Comparison of ENCODE assay signal across 24 mouse cellular contexts in the genomic region with DNA sequence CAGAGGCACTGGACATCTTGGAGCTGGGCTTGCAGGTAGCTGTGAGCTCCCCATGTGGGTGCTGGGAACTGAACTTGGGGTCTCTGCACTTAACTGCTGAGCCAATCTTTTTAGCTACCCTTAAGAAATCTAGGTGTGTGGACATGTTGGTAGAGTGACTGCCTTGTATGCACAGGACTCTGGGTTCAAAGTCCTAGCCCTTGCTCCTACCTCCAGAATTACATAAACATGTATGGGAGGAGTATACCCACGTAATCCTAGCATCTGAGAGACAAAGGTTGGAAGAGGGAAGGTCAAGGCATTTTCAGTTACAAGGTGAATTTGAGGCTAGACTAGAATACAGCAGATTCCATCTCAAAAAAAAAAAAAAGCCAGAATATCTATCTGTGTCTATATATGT.
"Had no signal": no experiment of that assay in that cellular context is flagged by ENCODE, and none has a peak within 500 bp of the region (broad histone marks: within the 10 kb centered on the region; RNA-seq: fewer than 3 reads in every experiment).

No protein-coding gene starts in this region.

- H3K27ac ChIP-seq: gastrocnemius, adult 2 months; heart, embryonic 13.5 days; heart, embryonic 15.5 days; hindbrain, embryonic 13.5 days; hindbrain, embryonic 15.5 days; hindbrain, postnatal 0 days; layer of hippocampus, adult 2 months; limb, embryonic 10.5 days; limb, embryonic 12.5 days; liver, embryonic 13.5 days; liver, embryonic 15.5 days had no signal

- H3K4me3 ChIP-seq: gastrocnemius, adult 2 months; heart, embryonic 13.5 days; heart, embryonic 15.5 days; hindbrain, embryonic 13.5 days; hindbrain, embryonic 15.5 days; layer of hippocampus, adult 2 months; limb, embryonic 10.5 days; limb, embryonic 12.5 days; liver, embryonic 13.5 days; liver, embryonic 15.5 days had no signal

- H3K4me2 ChIP-seq: heart, embryonic 11.5 days; heart, embryonic 13.5 days; heart, embryonic 15.5 days; hindbrain, embryonic 13.5 days; hindbrain, embryonic 15.5 days; limb, embryonic 12.5 days; liver, embryonic 11.5 days; liver, embryonic 13.5 days; liver, embryonic 15.5 days had no signal

- DNase-seq: gastrocnemius, adult 2 months; gastrocnemius, postnatal 10 days; gastrocnemius, postnatal 25 days; heart, adult 18-20 months; heart, postnatal 14 days; heart, postnatal 36 days; kidney, adult 18-20 months; kidney, adult 8-10 months; kidney, postnatal 10 days; kidney, postnatal 25 days; kidney, postnatal 4 days; liver; liver, embryonic 13.5 days had no signal

- ATAC-seq: hindbrain, postnatal 0 days had no signal

- H3K36me3 ChIP-seq: heart, embryonic 13.5 days; heart, embryonic 15.5 days; hindbrain, embryonic 13.5 days; hindbrain, embryonic 15.5 days; limb, embryonic 10.5 days; limb, embryonic 12.5 days; liver, embryonic 13.5 days; liver, embryonic 15.5 days had no signal

- H3K9me3 ChIP-seq: heart, embryonic 13.5 days; heart, embryonic 15.5 days; hindbrain, embryonic 13.5 days; hindbrain, embryonic 15.5 days; limb, embryonic 10.5 days; liver, embryonic 13.5 days; liver, embryonic 15.5 days had no signal

- H3K9ac ChIP-seq: heart, embryonic 13.5 days; heart, embryonic 15.5 days; hindbrain, embryonic 13.5 days; hindbrain, embryonic 15.5 days; limb, embryonic 12.5 days; liver, embryonic 13.5 days; liver, embryonic 15.5 days had no signal
